8 mouse cellular contexts compared by ENCODE assay signal in genomic region chr5:65697836-65698758, GRCm38 (mm10). TPM values are rescaled to one million over a fixed set of nuclear protein-coding genes. Genes with fewer than 3 reads are reported as not detected.
A peak's percentile ranks its signal among the peaks of the same experiment; 100 is the strongest.
DNase-seq lines count a peak whose midpoint lies in the region; ATAC-seq and TF ChIP-seq lines count a peak whose summit lies in the region.

TSS of gene Pds5a (minus strand) at chr5:65698273.

- H3K4me2 ChIP-seq in embryonic facial prominence, embryonic 13.5 days, result peak within 1 kb of the TSS; percentile 68
- peak within 1 kb of the TSS; percentile 70 for H3K4me2 ChIP-seq in limb, embryonic 13.5 days (replicated peaks)
- peak within 1 kb of the TSS; percentile 55 for H3K4me2 ChIP-seq in midbrain, embryonic 16.5 days (ENCODE audit: low read length)

- 0% methylated on average over 68 of the region's 140 CpGs for WGBS in embryonic facial prominence, embryonic 13.5 days
- 4% methylated on average over 119 of the region's 140 CpGs for WGBS in heart, adult 2 months
- under 1% methylated on average over 90 of the region's 140 CpGs for WGBS in limb, embryonic 13.5 days
- WGBS in midbrain, embryonic 16.5 days, result under 1% methylated on average over 87 of the region's 140 CpGs

- peak within 1 kb of the TSS; percentile 99 for H3K9ac ChIP-seq in embryonic facial prominence, embryonic 13.5 days
- H3K9ac ChIP-seq in heart, adult 2 months (ENCODE audit: low read depth, low read length), result peak within 1 kb of the TSS; percentile 100
- peak within 1 kb of the TSS; percentile 98 for H3K9ac ChIP-seq in limb, embryonic 13.5 days
- H3K9ac ChIP-seq in midbrain, embryonic 16.5 days (ENCODE audit: low read depth, low read length), result peak within 1 kb of the TSS; percentile 83

- H3K4me1 ChIP-seq in embryonic facial prominence, embryonic 13.5 days, result peaks cover 24% of the 10 kb centered on the region
- peaks cover 4% of the 10 kb centered on the region for H3K4me1 ChIP-seq in heart, adult 2 months (ENCODE audit: control insufficient read depth, insufficient read depth, low read length)
- peaks cover 26% of the 10 kb centered on the region for H3K4me1 ChIP-seq in limb, embryonic 13.5 days
- peaks cover 21% of the 10 kb centered on the region for H3K4me1 ChIP-seq in midbrain, embryonic 16.5 days (ENCODE audit: control insufficient read depth, insufficient read depth, low read length)

- peak; percentile 48; the same call in 1 of the 2 replicates for TF ChIP-seq POLR2A in heart, adult 2 months (IDR thresholded peaks at IDR 0.05; ENCODE audit: insufficient read depth, low read depth, low read length)

- peak; percentile 64 for TF ChIP-seq CTCF in heart, adult 2 months (IDR thresholded peaks at IDR 0.05)

- DNase-seq in 3134 (ENCODE audit: extremely low read depth, insufficient read length, low spot score), result peak; percentile 86
- DNase-seq in adrenal gland, postnatal 36 days, result peak; percentile 91 to 95
- DNase-seq in heart, adult 2 months, result peak; percentile 92 to 93
- DNase-seq in kidney, adult 8-10 months, result peak; percentile 71 to 76
- DNase-seq in spleen, postnatal 10 days (ENCODE audit: low spot score in 2 of 2), result peak; percentile 83 to 90

- H3K4me3 ChIP-seq in embryonic facial prominence, embryonic 13.5 days, result peak within 1 kb of the TSS; percentile 77
- peak within 1 kb of the TSS; percentile 85 for H3K4me3 ChIP-seq in heart, adult 2 months
- peak within 1 kb of the TSS; percentile 96 for H3K4me3 ChIP-seq in limb, embryonic 13.5 days
- peak within 1 kb of the TSS; percentile 96 for H3K4me3 ChIP-seq in midbrain, embryonic 16.5 days (ENCODE audit: low read depth, low read length)

- no peaks in the 10 kb centered on the region for H3K27me3 ChIP-seq in embryonic facial prominence, embryonic 13.5 days
- no peaks in the 10 kb centered on the region for H3K27me3 ChIP-seq in heart, adult 2 months (ENCODE audit: control insufficient read depth, insufficient read depth, low read length)
- H3K27me3 ChIP-seq in limb, embryonic 13.5 days, result no peaks in the 10 kb centered on the region
- H3K27me3 ChIP-seq in midbrain, embryonic 16.5 days (ENCODE audit: control insufficient read depth, insufficient read depth, low read depth, low read length), result no peaks in the 10 kb centered on the region

- H3K27ac ChIP-seq in embryonic facial prominence, embryonic 13.5 days, result peak within 1 kb of the TSS; percentile 97
- peak within 1 kb of the TSS; percentile 92 for H3K27ac ChIP-seq in heart, adult 2 months
- peak within 1 kb of the TSS; percentile 97 for H3K27ac ChIP-seq in limb, embryonic 13.5 days
- H3K27ac ChIP-seq in midbrain, embryonic 16.5 days (ENCODE audit: low read length), result peak within 1 kb of the TSS; percentile 94

- intact Hi-C loops in heart, adult 2 months (cut with DNase I), result loop anchor here (1.0 to 5.0 kb wide), 5 partner anchors 65 to 361 kb away; partner anchors contain the start of genes N4bp2 and Rfc1

- TF ChIP-seq EP300 in heart, adult 2 months (IDR thresholded peaks at IDR 0.05; ENCODE audit: insufficient read depth, low read depth, low read length), result no peak

- H3K9me3 ChIP-seq in embryonic facial prominence, embryonic 13.5 days, result no peaks in the 10 kb centered on the region
- no peaks in the 10 kb centered on the region for H3K9me3 ChIP-seq in limb, embryonic 13.5 days
- H3K9me3 ChIP-seq in midbrain, embryonic 16.5 days (replicated peaks; ENCODE audit: control insufficient read depth, low read length, poor library complexity, severe bottlenecking), result no peaks in the 10 kb centered on the region

- peak; percentile 92 for ATAC-seq in embryonic facial prominence, embryonic 13.5 days (ENCODE audit: insufficient number of reproducible peaks, insufficient read depth, low FRiP score, low TSS enrichment, low read depth)
- ATAC-seq in limb, embryonic 13.5 days (ENCODE audit: low FRiP score, low read depth), result peak; percentile 93
- ATAC-seq in midbrain, embryonic 16.5 days, result peak; percentile 93

- peaks cover 3% of the 10 kb centered on the region; the same call in 1 of the 2 replicates for H3K79me2 ChIP-seq in heart, adult 2 months (replicated peaks; ENCODE audit: control insufficient read depth, insufficient read depth, low read length)

- H3K36me3 ChIP-seq in embryonic facial prominence, embryonic 13.5 days, result peaks cover 16% of the 10 kb centered on the region; the same call in 1 of the 2 replicates
- H3K36me3 ChIP-seq in heart, adult 2 months (ENCODE audit: control insufficient read depth, insufficient read depth, low read length), result peaks cover 14% of the 10 kb centered on the region
- peaks cover 15% of the 10 kb centered on the region for H3K36me3 ChIP-seq in limb, embryonic 13.5 days
- no peaks in the 10 kb centered on the region for H3K36me3 ChIP-seq in midbrain, embryonic 16.5 days (ENCODE audit: control insufficient read depth, insufficient read depth, low read length)

RNA-seq across cellular contexts. Expression of gene Pds5a, which starts in this region (rescaled TPM):
- total RNA-seq in adrenal gland, postnatal 36 days (2021), result 10 to 100 TPM; 91.0 to 91.5 TPM
- 80.2 and 89.0 TPM in 2 replicates for polyA plus RNA-seq in embryonic facial prominence, embryonic 13.5 days (2015; fragmentation: Nextera tagmentation; extraction: Ambion mirVana)
- total RNA-seq in heart, adult 2 months (2021), result 10 to 100 TPM; 54.8 to 65.4 TPM
- 14.8 and 25.6 TPM in 2 replicates for polyA plus RNA-seq in heart, adult 2 months (2012; rRNA removed)
- 75.2 and 78.0 TPM in 2 replicates for polyA plus RNA-seq in limb, embryonic 13.5 days (2015; fragmentation: Nextera tagmentation; extraction: Ambion mirVana)
- polyA plus RNA-seq in midbrain, embryonic 16.5 days (2015; fragmentation: Nextera tagmentation; extraction: Ambion mirVana), result 35.8 and 45.4 TPM in 2 replicates

Comparison
In these comparisons a context has a peak if more than half of its experiments do, and no peak if none do; other contexts are left out.
1. Peak in every context shown above with its lines: DNase-seq, ATAC-seq, H3K4me3 ChIP-seq and H3K27ac ChIP-seq.